Mouse (Mus musculus) T-cell, adult 66 days (primary cell): ENCODE results near the gene Tspan1. TPM values are rescaled to one million over a fixed set of nuclear protein-coding genes. Genes with fewer than 3 reads are reported as not detected.

Source experiments
- total RNA-seq, 2 experiments: library from RNA; stranded (reverse); gene quantifications; 3 replicates in 1 of 2; 4 replicates in 1 of 2; pipeline ENCODE4 v1.2.4; 2023

The Tspan1 gene
- not detected for total RNA-seq

GRCm38 (mm10) chr4:116167404-116167803 is at the start of gene Tspan1:
Gene Tspan1, minus strand, starts transcription at chr4:116167601.

GRCm38 (mm10) chr4:116173072-116173471 is 5.7 kb upstream of the Tspan1 start, which contains the start of the genes 1700042G07Rik and Gm49337:
Gene 1700042G07Rik, plus strand, starts transcription at chr4:116173372.
Gene Gm49337, plus strand, starts transcription at chr4:116173384.

GRCm38 (mm10) chr4:116151238-116151637 is 16.2 kb downstream of the Tspan1 start, which contains the start of gene Lurap1:
Gene Lurap1, minus strand, starts transcription at chr4:116151338.

DNA sequence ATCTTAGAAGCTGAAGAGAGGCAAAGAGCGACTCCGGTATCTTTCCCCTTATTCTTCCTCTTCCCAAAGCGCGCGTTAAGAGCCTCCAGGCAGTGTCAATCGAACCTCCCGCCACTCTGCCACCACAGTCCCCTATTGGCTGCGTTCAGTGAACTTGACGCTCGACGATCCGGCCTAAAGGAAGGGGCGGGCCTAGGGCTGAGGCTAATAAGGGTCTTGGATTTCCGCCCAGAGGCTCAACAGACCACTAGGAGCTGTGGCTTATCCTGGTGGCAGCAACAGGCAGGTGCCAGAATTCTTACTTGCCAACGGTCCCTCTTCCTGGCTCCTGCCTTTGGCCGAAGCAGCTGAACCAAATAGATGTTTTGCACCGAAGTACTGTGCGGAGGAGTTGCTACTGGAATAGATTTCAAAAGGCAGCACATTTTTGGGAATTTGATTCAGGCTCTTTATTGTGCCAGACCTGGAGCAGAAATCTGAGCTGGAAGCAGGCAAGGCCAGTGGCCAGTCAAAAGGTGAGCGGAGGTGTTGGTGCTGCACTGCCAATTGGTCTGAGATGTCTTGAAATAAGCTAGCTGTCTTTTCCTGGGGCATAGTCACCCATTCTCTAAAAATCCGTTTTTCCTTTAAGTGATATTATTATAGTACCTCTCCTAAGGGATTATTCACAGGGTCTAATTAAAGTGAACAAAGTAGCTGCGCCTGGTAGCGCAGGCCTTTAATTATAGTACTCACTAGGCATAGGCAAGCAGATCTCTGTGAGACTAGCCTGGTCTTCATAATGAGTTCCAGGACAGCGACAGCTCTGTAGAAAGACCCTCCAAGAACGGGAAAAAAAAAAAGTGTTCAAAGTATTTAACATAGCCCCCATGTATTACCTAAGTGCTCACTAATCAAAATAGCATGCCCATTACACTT is 43.5 kb downstream of the Tspan1 start, which contains the start of the genes Rad54l and Pomgnt1:
TSS of gene Rad54l (minus strand) at position 89 of the 918 bp plus-strand sequence.
TSS of gene Pomgnt1 (plus strand) at position 239 of the 918 bp plus-strand sequence.

Other genes with a start within 250 kb of the Tspan1 start
- not detected for gene Dmbx1, start 227.7 kb downstream of the Tspan1 start, total RNA-seq
- gene Faah, start 149.7 kb downstream of the Tspan1 start, total RNA-seq = 100 to 1,000 TPM; 134 to 137 TPM
- gene Nsun4, start 113.7 kb downstream of the Tspan1 start, total RNA-seq = 10 to 100 TPM; 39.9 to 42.2 TPM
- 100 to 1,000 TPM; 373 to 376 TPM for gene Uqcrh, start 92.5 kb downstream of the Tspan1 start, total RNA-seq
- gene Lrrc41, start 92.3 kb downstream of the Tspan1 start, total RNA-seq = 10 to 100 TPM; 28.2 to 33.2 TPM
- 1 to 10 TPM in 1 of 2 experiments, under 1 TPM in 1; 0.53 to 1.3 TPM for gene Rad54l, start 43.9 kb downstream of the Tspan1 start, total RNA-seq
- gene Pomgnt1, start 43.8 kb downstream of the Tspan1 start, total RNA-seq = 10 to 100 TPM; 29.3 to 33.7 TPM
- gene Lurap1, start 16.3 kb downstream of the Tspan1 start, total RNA-seq = not detected
- not detected for gene 1700042G07Rik, start 5.8 kb upstream of the Tspan1 start, total RNA-seq
- gene Gm49337, start 5.8 kb upstream of the Tspan1 start, total RNA-seq = not detected
- 1 to 10 TPM; 4.8 to 6.2 TPM for gene Pik3r3, start 54.0 kb upstream of the Tspan1 start, total RNA-seq